Mouse (Mus musculus) A20 (cell line): Measurements from ENCODE around the gene Tnfaip2.

Experiments used
- DNase-seq: peaks from one replicate; pipeline ENCODE4 v3.0.0-alpha.2; 2011; ENCODE audit warnings: low read depth, low spot score

Tnfaip2 gene

GRCm38 (mm10) chr12:111442309-111443010, at the start of gene Tnfaip2:
Gene Tnfaip2, plus strand, starts transcription at chr12:111442469.
- no peak for DNase-seq

- no peak for DNase-seq
Measured at GRCm38 (mm10) chr12:111394008-111394407, 48.3 kb upstream of the Tnfaip2 start.

- no peak for DNase-seq
Measured at GRCm38 (mm10) chr12:111396997-111397396, 45.3 kb upstream of the Tnfaip2 start.

GRCm38 (mm10) chr12:111401454-111402184, 40.6 kb upstream of the Tnfaip2 start:
- peak; percentile 70 for DNase-seq

GRCm38 (mm10) chr12:111404880-111405279, 37.4 kb upstream of the Tnfaip2 start:
- no peak for DNase-seq

- no peak for DNase-seq
Measured at GRCm38 (mm10) chr12:111406622-111407021, 35.6 kb upstream of the Tnfaip2 start, which contains the start of gene Lbhd2. Gene Lbhd2, plus strand, starts transcription at chr12:111406809.

- no peak for DNase-seq
Measured at GRCm38 (mm10) chr12:111409583-111409982, 32.7 kb upstream of the Tnfaip2 start.

GRCm38 (mm10) chr12:111411631-111412355, 30.5 kb upstream of the Tnfaip2 start:
- DNase-seq = no peak

GRCm38 (mm10) chr12:111412581-111413284, 29.5 kb upstream of the Tnfaip2 start:
- DNase-seq = no peak

GRCm38 (mm10) chr12:111413300-111413699, 29.0 kb upstream of the Tnfaip2 start:
- DNase-seq = peak; percentile 84

- DNase-seq = peak; percentile 55
Measured at GRCm38 (mm10) chr12:111416921-111417779, 25.1 kb upstream of the Tnfaip2 start, which contains the start of gene Exoc3l4. Gene Exoc3l4, plus strand, starts transcription at chr12:111417017.

GRCm38 (mm10) chr12:111419918-111420317, 22.4 kb upstream of the Tnfaip2 start:
- no peak for DNase-seq

- DNase-seq = no peak
Measured at GRCm38 (mm10) chr12:111420946-111421709, 21.1 kb upstream of the Tnfaip2 start.

- DNase-seq = no peak
Measured at GRCm38 (mm10) chr12:111422852-111423251, 19.4 kb upstream of the Tnfaip2 start.

- DNase-seq = no peak
Measured at GRCm38 (mm10) chr12:111423570-111424129, 18.6 kb upstream of the Tnfaip2 start.

- no peak for DNase-seq
Measured at GRCm38 (mm10) chr12:111424547-111424946, 17.7 kb upstream of the Tnfaip2 start.

- peak; percentile 69 for DNase-seq
Measured at GRCm38 (mm10) chr12:111425258-111425657, 17.0 kb upstream of the Tnfaip2 start.

- DNase-seq = peak; percentile 81
Measured at GRCm38 (mm10) chr12:111425789-111426460, 16.3 kb upstream of the Tnfaip2 start.
